In the genomic region with DNA sequence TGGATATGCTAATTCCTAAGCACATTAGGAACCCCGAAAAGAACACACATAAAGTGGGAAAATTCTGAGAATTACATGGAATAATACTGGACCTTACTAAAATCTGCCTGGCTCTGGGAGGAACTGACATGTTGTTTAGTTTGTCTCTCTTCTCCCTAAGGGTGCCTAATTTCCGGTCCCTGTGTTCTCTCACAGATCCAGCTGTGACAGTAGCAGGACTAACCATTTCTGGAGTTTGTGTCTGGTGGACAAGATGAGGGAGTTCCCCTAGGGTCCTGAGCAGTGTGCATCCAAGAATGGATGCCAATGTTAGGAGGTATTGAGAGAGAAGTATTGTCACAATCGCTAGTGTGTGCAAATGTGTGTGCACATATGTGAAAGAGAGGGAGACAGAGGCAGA, we compare ENCODE assay signal across 14 mouse cellular contexts.
"Had no signal": no experiment of that assay in that cellular context is flagged by ENCODE, and none has a peak within 500 bp of the region (broad histone marks: within the 10 kb centered on the region; RNA-seq: fewer than 3 reads in every experiment).

No protein-coding gene starts in this region.

- H3K27me3 ChIP-seq: limb, embryonic 12.5 days; lung, embryonic 15.5 days; midbrain, embryonic 15.5 days had no signal

- H3K9me3 ChIP-seq: limb, embryonic 12.5 days; lung, embryonic 15.5 days; megakaryocyte, embryonic 14.5 days; midbrain, embryonic 15.5 days had no signal

- H3K4me2 ChIP-seq: limb, embryonic 12.5 days; lung, embryonic 15.5 days; midbrain, embryonic 11.5 days; midbrain, embryonic 15.5 days had no signal

- H3K9ac ChIP-seq: limb, embryonic 12.5 days; lung, embryonic 15.5 days; midbrain, embryonic 15.5 days had no signal

- DNase-seq: kidney, adult 8-10 months; kidney, postnatal 36 days; layer of hippocampus, adult 9-11 months; lung, postnatal 14 days; right cerebral cortex, adult 18-20 months; right cerebral cortex, postnatal 25 days had no signal

- H3K36me3 ChIP-seq: limb, embryonic 12.5 days; lung, embryonic 15.5 days; midbrain, embryonic 15.5 days had no signal

- H3K4me1 ChIP-seq: limb, embryonic 12.5 days; lung, embryonic 15.5 days; midbrain, embryonic 15.5 days had no signal

- ATAC-seq: midbrain, embryonic 15.5 days had no signal

- H3K4me3 ChIP-seq: limb, embryonic 12.5 days; lung, embryonic 15.5 days; megakaryocyte, embryonic 14.5 days; midbrain, embryonic 15.5 days had no signal

- H3K27ac ChIP-seq: kidney, postnatal 0 days; limb, embryonic 12.5 days; lung, embryonic 15.5 days; macrophage; midbrain, embryonic 15.5 days; stomach, postnatal 0 days had no signal
